Mouse (Mus musculus) liver, adult (tissue): ENCODE data around the gene Fbxw4.

ENCODE experiments used
- GATA4 ChIP-seq: IDR thresholded peaks from 2 replicates; pipeline ENCODE4 v1.6.1; 2014; ENCODE audit warnings: mild to moderate bottlenecking, low read length; ENCODE audit not compliant: insufficient replicate concordance

Fbxw4 gene

GRCm38 (mm10) chr19:45659301-45659737 lies 793 bp downstream of the Fbxw4 start:
- TF ChIP-seq GATA4 = no peak

GRCm38 (mm10) chr19:45658556-45659268 lies 1.4 kb downstream of the Fbxw4 start:
- TF ChIP-seq GATA4 = no peak

GRCm38 (mm10) chr19:45657828-45658227 lies 2.3 kb downstream of the Fbxw4 start:
- TF ChIP-seq GATA4 = no peak

GRCm38 (mm10) chr19:45656810-45657595 lies 3.1 kb downstream of the Fbxw4 start:
- TF ChIP-seq GATA4 = no peak

- TF ChIP-seq GATA4 = no peak
Measured at GRCm38 (mm10) chr19:45655870-45656269, 4.2 kb downstream of the Fbxw4 start.

GRCm38 (mm10) chr19:45653986-45654385 lies 6.1 kb downstream of the Fbxw4 start:
- TF ChIP-seq GATA4 = no peak

GRCm38 (mm10) chr19:45652286-45652988 lies 7.7 kb downstream of the Fbxw4 start:
- TF ChIP-seq GATA4 = no peak

GRCm38 (mm10) chr19:45651524-45651923 lies 8.6 kb downstream of the Fbxw4 start:
- no peak for TF ChIP-seq GATA4

- TF ChIP-seq GATA4 = no peak
Measured at GRCm38 (mm10) chr19:45649776-45650175, 10.3 kb downstream of the Fbxw4 start.

GRCm38 (mm10) chr19:45646866-45647265 lies 13.2 kb downstream of the Fbxw4 start:
- no peak for TF ChIP-seq GATA4

- TF ChIP-seq GATA4 = no peak
Measured at GRCm38 (mm10) chr19:45640691-45641090, 19.4 kb downstream of the Fbxw4 start.

- no peak for TF ChIP-seq GATA4
Measured at GRCm38 (mm10) chr19:45635960-45636359, 24.2 kb downstream of the Fbxw4 start.

GRCm38 (mm10) chr19:45631584-45631983 lies 28.5 kb downstream of the Fbxw4 start:
- TF ChIP-seq GATA4 = no peak

GRCm38 (mm10) chr19:45630953-45631352 lies 29.2 kb downstream of the Fbxw4 start:
- TF ChIP-seq GATA4 = no peak

GRCm38 (mm10) chr19:45629219-45629618 lies 30.9 kb downstream of the Fbxw4 start:
- TF ChIP-seq GATA4 = no peak

GRCm38 (mm10) chr19:45628649-45629048 lies 31.5 kb downstream of the Fbxw4 start:
- TF ChIP-seq GATA4 = no peak
